10 mouse cellular contexts compared by ENCODE assay signal in the genomic region with DNA sequence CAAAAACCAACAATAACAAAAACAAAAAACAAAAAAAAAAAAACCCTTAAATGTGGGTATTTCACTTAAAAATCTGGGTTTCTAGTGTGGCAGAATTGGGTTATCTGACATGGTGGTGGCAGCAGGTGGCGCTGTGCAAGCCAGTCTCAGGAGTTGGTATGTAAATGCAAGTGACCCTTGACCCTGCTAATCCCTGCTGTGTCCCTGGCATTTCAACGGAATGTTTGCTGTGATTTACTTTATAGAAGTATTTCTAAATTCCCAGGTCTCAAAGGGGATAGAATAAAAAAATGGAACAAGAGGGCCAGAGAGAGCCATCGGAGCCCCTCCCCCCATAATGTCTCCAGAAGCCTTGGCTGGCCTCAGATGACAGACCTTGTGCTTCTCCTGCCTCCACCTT. TPM values are rescaled to one million over a fixed set of nuclear protein-coding genes. Genes with fewer than 3 reads are reported as not detected.
DNase-seq lines count a peak whose midpoint lies in the region; ATAC-seq and TF ChIP-seq lines count a peak whose summit lies in the region.
"Had no signal": no experiment of that assay in that cellular context is flagged by ENCODE, and none has a peak within 500 bp of the region (broad histone marks: within the 10 kb centered on the region; RNA-seq: fewer than 3 reads in every experiment).

No protein-coding gene starts in this region.

- no peak for TF ChIP-seq POLR2A in small intestine, adult 2 months (IDR thresholded peaks at IDR 0.05; ENCODE audit: low read depth, low read length)

- H3K9me3 ChIP-seq in heart, postnatal 0 days (replicated peaks; ENCODE audit: control insufficient read depth, low read length), result no peaks in the 10 kb centered on the region
- H3K9me3 ChIP-seq: liver, embryonic 15.5 days; stomach, embryonic 15.5 days had no signal

- H3K4me1 ChIP-seq in heart, postnatal 0 days (ENCODE audit: control insufficient read depth, insufficient read depth), result no peaks in the 10 kb centered on the region
- peaks cover 3% of the 10 kb centered on the region; the same call in 1 of the 2 replicates for H3K4me1 ChIP-seq in small intestine, adult 2 months (ENCODE audit: control insufficient read depth, insufficient read depth, insufficient read length, low read length)

- 39% methylated on average over 3 of the region's 3 CpGs for WGBS in heart, postnatal 0 days
- 24% methylated on average over 3 of the region's 3 CpGs for WGBS in small intestine, adult 2 months

- H3K27ac ChIP-seq in heart, postnatal 0 days (ENCODE audit: low read depth), result no peak overlapping the region
- no peak overlapping the region for H3K27ac ChIP-seq in small intestine, adult 2 months (ENCODE audit: insufficient read depth, low read depth, low read length)
- H3K27ac ChIP-seq: liver, embryonic 15.5 days had no signal

- ATAC-seq in heart, postnatal 0 days (ENCODE audit: insufficient read depth, low read depth), result no peak; the same call in 1 of the 2 replicates

- TF ChIP-seq CTCF in heart, postnatal 0 days (IDR thresholded peaks at IDR 0.05; ENCODE audit: low read depth), result peak; percentile 42
- TF ChIP-seq CTCF in small intestine, adult 2 months (IDR thresholded peaks at IDR 0.05; ENCODE audit: extremely low read depth, insufficient read length, insufficient replicate concordance, low read depth, low read length), result peak; percentile 78; the same call in 1 of the 2 replicates

- no peak overlapping the region for H3K4me2 ChIP-seq in heart, postnatal 0 days (ENCODE audit: low read depth, low read length)
- H3K4me2 ChIP-seq: liver, embryonic 15.5 days; stomach, embryonic 15.5 days had no signal

- no peak for TF ChIP-seq EP300 in heart, postnatal 0 days (IDR thresholded peaks at IDR 0.05; ENCODE audit: low read depth)

- DNase-seq in heart, postnatal 0 days (ENCODE audit: low spot score), result no peak
- DNase-seq in heart, postnatal 25 days (ENCODE audit: low spot score), result no peak
- DNase-seq in B cell, adult 2 months, result peak; percentile 51 to 53
- DNase-seq in adipocyte (ENCODE audit: low spot score), result peak; percentile 47
- DNase-seq in induced T-regulatory cell, adult 2 months (ENCODE audit: low read depth), result peak; percentile 65
- no peak for DNase-seq in ovary, postnatal 10 days (ENCODE audit: low spot score)
- no peak for DNase-seq in urinary bladder, postnatal 10 days (ENCODE audit: low spot score)

- intact Hi-C loops in heart, postnatal 25 days (cut with DNase I), result no loop called here

- H3K36me3 ChIP-seq in heart, postnatal 0 days (replicated peaks; ENCODE audit: control insufficient read depth, insufficient read depth, low read length), result peaks cover 11% of the 10 kb centered on the region
- H3K36me3 ChIP-seq in small intestine, adult 2 months (ENCODE audit: control insufficient read depth, insufficient read depth, low read length), result no peaks in the 10 kb centered on the region
- H3K36me3 ChIP-seq: stomach, embryonic 15.5 days had no signal

- no peak overlapping the region for H3K9ac ChIP-seq in heart, postnatal 0 days (replicated peaks; ENCODE audit: low read depth, low read length)
- H3K9ac ChIP-seq: liver, embryonic 15.5 days; stomach, embryonic 15.5 days had no signal

- H3K27me3 ChIP-seq in heart, postnatal 0 days (ENCODE audit: control insufficient read depth, insufficient read depth, low read length), result no peaks in the 10 kb centered on the region
- H3K27me3 ChIP-seq in small intestine, adult 2 months (ENCODE audit: control insufficient read depth, insufficient read depth, low read length), result no peaks in the 10 kb centered on the region
- H3K27me3 ChIP-seq: liver, embryonic 15.5 days; stomach, embryonic 15.5 days had no signal

- no peak overlapping the region for H3K4me3 ChIP-seq in heart, postnatal 0 days (ENCODE audit: low read depth, low read length)
- H3K4me3 ChIP-seq in small intestine, adult 2 months (ENCODE audit: low read depth, low read length), result no peak overlapping the region
- H3K4me3 ChIP-seq: liver, embryonic 15.5 days; stomach, embryonic 15.5 days had no signal

RNA-seq across cellular contexts. Expression of gene Chmp4b, which starts 3.4 kb away (rescaled TPM):
- 75.6 and 80.7 TPM in 2 replicates for total RNA-seq in heart, postnatal 0 days (2014; rRNA removed; ENCODE audit: low replicate concordance)
- polyA plus RNA-seq in heart, postnatal 0 days (2015; fragmentation: Nextera tagmentation; extraction: Ambion mirVana), result 20.1 and 23.5 TPM in 2 replicates
- total RNA-seq in heart, postnatal 25 days (2021), result 100 to 1,000 TPM; 112 TPM
- 73.2 and 131 TPM in 2 replicates for polyA plus RNA-seq in small intestine, adult 2 months (2012; rRNA removed)

RNA-seq across cellular contexts. Expression of gene 4930519P11Rik, which starts 34.8 kb away (rescaled TPM):
- not detected in 2 replicates for total RNA-seq in heart, postnatal 0 days (2014; rRNA removed; ENCODE audit: low replicate concordance)
- not detected in 2 replicates for polyA plus RNA-seq in heart, postnatal 0 days (2015; fragmentation: Nextera tagmentation; extraction: Ambion mirVana)
- not detected for total RNA-seq in heart, postnatal 25 days (2021)
- 0.46 and 1.6 TPM in 2 replicates for polyA plus RNA-seq in small intestine, adult 2 months (2012; rRNA removed)
- polyA plus RNA-seq: liver, embryonic 15.5 days had no signal

RNA-seq across cellular contexts. Expression of gene Zfp341, which starts 35.0 kb away (rescaled TPM):
- total RNA-seq in heart, postnatal 0 days (2014; rRNA removed; ENCODE audit: low replicate concordance), result 1.1 and 4.4 TPM in 2 replicates
- 0.40 and 0.54 TPM in 2 replicates for polyA plus RNA-seq in heart, postnatal 0 days (2015; fragmentation: Nextera tagmentation; extraction: Ambion mirVana)
- total RNA-seq in heart, postnatal 25 days (2021), result 1 to 10 TPM; 3.0 to 3.1 TPM
- polyA plus RNA-seq in small intestine, adult 2 months (2012; rRNA removed), result 2.6 and 4.7 TPM in 2 replicates

RNA-seq across cellular contexts. Expression of gene Pxmp4, which starts 44.6 kb away (rescaled TPM):
- total RNA-seq in heart, postnatal 0 days (2014; rRNA removed; ENCODE audit: low replicate concordance), result 29.4 and 97.5 TPM in 2 replicates
- 40.0 and 42.7 TPM in 2 replicates for polyA plus RNA-seq in heart, postnatal 0 days (2015; fragmentation: Nextera tagmentation; extraction: Ambion mirVana)
- 10 to 100 TPM; 23.9 to 26.0 TPM for total RNA-seq in heart, postnatal 25 days (2021)
- polyA plus RNA-seq in small intestine, adult 2 months (2012; rRNA removed), result 21.4 and 28.8 TPM in 2 replicates

Comparison
In these comparisons a context has a peak if more than half of its experiments do, and no peak if none do; other contexts are left out.
1. DNase-seq: peak in B cell, adult 2 months (2 of 2), adipocyte (single experiment) and induced T-regulatory cell, adult 2 months (single experiment); none in heart, postnatal 0 days (single experiment), heart, postnatal 25 days (single experiment), ovary, postnatal 10 days (single experiment) and urinary bladder, postnatal 10 days (single experiment).